Mouse (Mus musculus) lung, embryonic 16.5 days (tissue): ENCODE data around the gene Stard9. TPM values are rescaled to one million over a fixed set of nuclear protein-coding genes. Genes with fewer than 3 reads are reported as not detected.

ENCODE experiments used
- ATAC-seq: fragments of 200-750 bp; cut with Nextera tagmentation; 2 replicates; pipeline ENCODE4 v1.8.0; 2017; ENCODE audit warnings: low read depth, mild to moderate bottlenecking, moderate library complexity
- H3K27ac ChIP-seq: fragments of 300-500 bp; sonication (generic); 2 replicates; pipeline ENCODE4 v1.5.1; 2014; ENCODE audit warnings: mild to moderate bottlenecking, control low read depth, low read length
- H3K27me3 ChIP-seq: fragments of 300-500 bp; sonication (generic); 2 replicates; pipeline ENCODE4 v1.6.1; 2014; ENCODE audit warnings: low read depth, low read length, mixed read lengths; ENCODE audit not compliant: control insufficient read depth, insufficient read depth
- H3K36me3 ChIP-seq: fragments of 300-500 bp; sonication (generic); 2 replicates; pipeline ENCODE4 v1.6.1; 2014; ENCODE audit warnings: low read length; ENCODE audit not compliant: control insufficient read depth, insufficient read depth
- H3K4me1 ChIP-seq: fragments of 300-500 bp; sonication (generic); replicated peaks from 2 replicates; pipeline ENCODE4 v1.6.1; 2014; ENCODE audit warnings: low read length, mixed read lengths; ENCODE audit not compliant: control insufficient read depth, insufficient read depth
- H3K4me2 ChIP-seq: fragments of 300-500 bp; sonication (generic); 2 replicates; pipeline ENCODE4 v1.6.1; 2014; ENCODE audit warnings: low read depth, low read length, control low read depth
- H3K4me3 ChIP-seq: fragments of 300-500 bp; sonication (generic); 2 replicates; pipeline ENCODE4 v1.5.1; 2014; ENCODE audit warnings: mild to moderate bottlenecking, low read length, control low read depth
- H3K9ac ChIP-seq: fragments of 300-500 bp; sonication (generic); 2 replicates; pipeline ENCODE4 v1.6.1; 2014; ENCODE audit warnings: low read length, control low read depth
- H3K9me3 ChIP-seq: fragments of 300-500 bp; sonication (generic); 2 replicates; pipeline ENCODE4 v1.6.1; 2016; ENCODE audit warnings: low read length; ENCODE audit not compliant: control insufficient read depth
- WGBS: fragments of 180-500 bp; shearing (Covaris S2); extraction: QIAGEN DNeasy Blood & Tissue Kit; methylation state at CpG from one replicate; pipeline ENCODE4 v1.1.7; 2014; 5-methylcytosine and 5-hydroxymethylcytosine counted together
- polyA plus RNA-seq: library from polyadenylated mRNA; unstranded; fragments of >200 nt; fragmentation: Nextera tagmentation; extraction: Ambion mirVana; gene quantifications from 2 replicates; pipeline ENCODE4 v1.2.1, GENCODE M21; 2015

The Stard9 gene
- polyA plus RNA-seq, 1 experiment from 2014 or later, result 10.3 TPM

- Histone ChIP-seq H3K27ac (no peak overlapping the region), H3K4me3 (no peak overlapping the region), H3K9ac (no peak overlapping the region), H3K4me2 (no peak overlapping the region), H3K27me3 (no peaks in the 10 kb centered on the region), H3K4me1 (no peaks in the 10 kb centered on the region), H3K36me3 (peaks cover 19% of the 10 kb centered on the region), H3K9me3 (no peaks in the 10 kb centered on the region)
- WGBS, result 100% methylated on average over 1 of the region's 1 CpGs
- ATAC-seq, result no peak
These were observed 9.4 kb upstream of the Stard9 start for GRCm38 (mm10) chr2:120619538-120619937.

GRCm38 (mm10) chr2:120622920-120623319 is 6.0 kb upstream of the Stard9 start:
- H3K4me1 ChIP-seq, result no peaks in the 10 kb centered on the region
- no peak overlapping the region for H3K4me2 ChIP-seq
- H3K27me3 ChIP-seq, result no peaks in the 10 kb centered on the region
- H3K9ac ChIP-seq, result no peak overlapping the region
- no peaks in the 10 kb centered on the region for H3K9me3 ChIP-seq
- ATAC-seq, result no peak
- no peak overlapping the region for H3K27ac ChIP-seq
- peaks cover 14% of the 10 kb centered on the region for H3K36me3 ChIP-seq
- H3K4me3 ChIP-seq, result no peak overlapping the region

- Histone ChIP-seq H3K27ac (peak overlapping the region; percentile 33), H3K4me3 (peak overlapping the region; percentile 69), H3K4me2 (peak overlapping the region; percentile 62), H3K27me3 (no peaks in the 10 kb centered on the region), H3K9me3 (no peaks in the 10 kb centered on the region), H3K4me1 (no peaks in the 10 kb centered on the region; the same call in 1 of the 2 replicates), H3K36me3 (peaks cover 2% of the 10 kb centered on the region), H3K9ac (peak overlapping the region; percentile 42)
- no peak for ATAC-seq
- 28% methylated on average over 10 of the region's 10 CpGs for WGBS
These were observed 650 bp upstream of the Stard9 start for GRCm38 (mm10) chr2:120628076-120628865.

- H3K27ac ChIP-seq, result no peak overlapping the region
- H3K9me3 ChIP-seq, result no peaks in the 10 kb centered on the region
- no peak overlapping the region; the same call in 1 of the 2 replicates for H3K9ac ChIP-seq
- H3K27me3 ChIP-seq, result no peaks in the 10 kb centered on the region
- no peaks in the 10 kb centered on the region; the same call in 1 of the 2 replicates for H3K4me1 ChIP-seq
- peak overlapping the region; percentile 69 for H3K4me3 ChIP-seq
- 58% methylated on average over 2 of the region's 2 CpGs for WGBS
- no peak for ATAC-seq
- peaks cover 17% of the 10 kb centered on the region for H3K36me3 ChIP-seq
- peak overlapping the region; percentile 62 for H3K4me2 ChIP-seq
These were observed 1.3 kb downstream of the Stard9 start for GRCm38 (mm10) chr2:120630246-120630645.

- Histone ChIP-seq H3K36me3 (peaks cover 20% of the 10 kb centered on the region), H3K27me3 (no peaks in the 10 kb centered on the region), H3K9ac (no peak overlapping the region; the same call in 1 of the 2 replicates), H3K4me3 (peak overlapping the region; percentile 69), H3K4me1 (no peaks in the 10 kb centered on the region; the same call in 1 of the 2 replicates), H3K27ac (no peak overlapping the region), H3K9me3 (no peaks in the 10 kb centered on the region), H3K4me2 (peak overlapping the region; percentile 62)
- ATAC-seq, result no peak
- 51% methylated on average over 2 of the region's 2 CpGs for WGBS
These were observed 1.7 kb downstream of the Stard9 start for GRCm38 (mm10) chr2:120630655-120631054.

GRCm38 (mm10) chr2:120631521-120631920 is 2.6 kb downstream of the Stard9 start:
- H3K9me3 ChIP-seq, result no peaks in the 10 kb centered on the region
- H3K4me2 ChIP-seq, result no peak overlapping the region
- WGBS, result 60% methylated on average over 2 of the region's 2 CpGs
- H3K4me1 ChIP-seq, result no peaks in the 10 kb centered on the region; the same call in 1 of the 2 replicates
- H3K27me3 ChIP-seq, result no peaks in the 10 kb centered on the region
- H3K9ac ChIP-seq, result no peak overlapping the region
- ATAC-seq, result no peak
- H3K4me3 ChIP-seq, result no peak overlapping the region
- H3K27ac ChIP-seq, result peak overlapping the region; percentile 10; the same call in 1 of the 2 replicates
- H3K36me3 ChIP-seq, result peaks cover 20% of the 10 kb centered on the region

GRCm38 (mm10) chr2:120631957-120632356 is 3.0 kb downstream of the Stard9 start:
- H3K4me2 ChIP-seq, result no peak overlapping the region
- 48% methylated on average over 4 of the region's 4 CpGs for WGBS
- no peak for ATAC-seq
- H3K9ac ChIP-seq, result no peak overlapping the region
- H3K27ac ChIP-seq, result peak overlapping the region; percentile 10; the same call in 1 of the 2 replicates
- H3K9me3 ChIP-seq, result no peaks in the 10 kb centered on the region
- peaks cover 20% of the 10 kb centered on the region for H3K36me3 ChIP-seq
- no peak overlapping the region for H3K4me3 ChIP-seq
- no peaks in the 10 kb centered on the region for H3K27me3 ChIP-seq
- no peaks in the 10 kb centered on the region; the same call in 1 of the 2 replicates for H3K4me1 ChIP-seq

- WGBS, result 82% methylated on average over 8 of the region's 8 CpGs
- no peak for ATAC-seq
These were observed 11.9 kb downstream of the Stard9 start for GRCm38 (mm10) chr2:120640835-120641234.

GRCm38 (mm10) chr2:120643836-120644235 is 14.9 kb downstream of the Stard9 start:
- Histone ChIP-seq H3K4me1 (peaks cover 7% of the 10 kb centered on the region), H3K9ac (no peak overlapping the region), H3K9me3 (no peaks in the 10 kb centered on the region), H3K27me3 (no peaks in the 10 kb centered on the region), H3K27ac (peak overlapping the region; percentile 89), H3K4me3 (no peak overlapping the region), H3K4me2 (no peak overlapping the region), H3K36me3 (peaks cover 10% of the 10 kb centered on the region)
- ATAC-seq, result peak; percentile 98
- 39% methylated on average over 7 of the region's 7 CpGs for WGBS

More at GRCm38 (mm10) chr2:120640835-120641234, 11.9 kb downstream of the Stard9 start:
- H3K4me2 ChIP-seq, result no peak overlapping the region
- peaks cover 7% of the 10 kb centered on the region for H3K4me1 ChIP-seq
- no peaks in the 10 kb centered on the region for H3K27me3 ChIP-seq
- H3K9me3 ChIP-seq, result no peaks in the 10 kb centered on the region
- H3K36me3 ChIP-seq, result peaks cover 10% of the 10 kb centered on the region
- H3K9ac ChIP-seq, result no peak overlapping the region
- no peak overlapping the region for H3K4me3 ChIP-seq
- no peak overlapping the region for H3K27ac ChIP-seq
